27 mouse cellular contexts compared by ENCODE assay signal in genomic region chr11:55542671-55543070, GRCm38 (mm10).
"Had no signal": no experiment of that assay in that cellular context is flagged by ENCODE, and none has a peak within 500 bp of the region (broad histone marks: within the 10 kb centered on the region; RNA-seq: fewer than 3 reads in every experiment).

No protein-coding gene starts in this region.

- H3K9me3 ChIP-seq: heart, embryonic 10.5 days; intestine, embryonic 15.5 days; limb, embryonic 10.5 days; liver, embryonic 13.5 days; liver, embryonic 15.5 days had no signal

- ATAC-seq: hindbrain, embryonic 16.5 days; inflammation-experienced regulatory T-cells, adult 6 months; intestine, embryonic 15.5 days; intestine, postnatal 0 days had no signal

- DNase-seq: gastrocnemius, adult 2 months; gastrocnemius, postnatal 10 days; gastrocnemius, postnatal 25 days; heart, postnatal 10 days; heart, postnatal 4 days; kidney, adult 18-20 months; kidney, adult 8-10 months; kidney, postnatal 14 days; kidney, postnatal 36 days; liver; liver, embryonic 13.5 days had no signal

- H3K27me3 ChIP-seq: heart, embryonic 12.5 days; hindbrain, embryonic 12.5 days; intestine, embryonic 15.5 days; limb, embryonic 12.5 days; liver, embryonic 13.5 days; liver, embryonic 15.5 days had no signal

- H3K27ac ChIP-seq: gastrocnemius, adult 2 months; heart, embryonic 10.5 days; hindbrain, embryonic 10.5 days; hindbrain, embryonic 12.5 days; hindbrain, embryonic 14.5 days; intestine, embryonic 15.5 days; kidney, postnatal 0 days; layer of hippocampus, adult 2 months; left cerebral cortex, adult 2 months; limb, embryonic 10.5 days; limb, embryonic 12.5 days; liver, embryonic 13.5 days; liver, embryonic 15.5 days had no signal

- H3K9ac ChIP-seq: heart, embryonic 12.5 days; hindbrain, embryonic 12.5 days; hindbrain, embryonic 14.5 days; intestine, embryonic 15.5 days; limb, embryonic 12.5 days; liver, embryonic 13.5 days; liver, embryonic 15.5 days had no signal

- H3K36me3 ChIP-seq: heart, embryonic 10.5 days; heart, embryonic 12.5 days; intestine, embryonic 15.5 days; limb, embryonic 10.5 days; limb, embryonic 12.5 days; liver, embryonic 13.5 days; liver, embryonic 15.5 days had no signal

- H3K4me2 ChIP-seq: heart, embryonic 12.5 days; hindbrain, embryonic 12.5 days; hindbrain, embryonic 14.5 days; intestine, embryonic 15.5 days; limb, embryonic 12.5 days; liver, embryonic 11.5 days; liver, embryonic 13.5 days; liver, embryonic 15.5 days had no signal

- H3K4me1 ChIP-seq: hindbrain, embryonic 10.5 days; hindbrain, embryonic 12.5 days; intestine, embryonic 15.5 days; limb, embryonic 12.5 days; liver, embryonic 13.5 days; liver, embryonic 15.5 days had no signal

- H3K4me3 ChIP-seq: gastrocnemius, adult 2 months; heart, embryonic 10.5 days; heart, embryonic 12.5 days; hindbrain, embryonic 10.5 days; hindbrain, embryonic 12.5 days; intestine, embryonic 15.5 days; layer of hippocampus, adult 2 months; left cerebral cortex, adult 2 months; limb, embryonic 10.5 days; limb, embryonic 12.5 days; liver, embryonic 13.5 days; liver, embryonic 15.5 days had no signal
